Mouse (Mus musculus): ENCODE measurements around the gene Gpank1. TPM values are rescaled to one million over a fixed set of nuclear protein-coding genes. Genes with fewer than 3 reads are reported as not detected.

The Gpank1 gene
- polyA plus RNA-seq, 1 experiment from 2014 or later = 24.6 TPM

- H3K9me3 ChIP-seq (replicated peaks; ENCODE audit: control insufficient read depth, low read length) = no peaks in the 10 kb centered on the region
- no peak overlapping the region for H3K9ac ChIP-seq (replicated peaks; ENCODE audit: low read length)
- no peak for ATAC-seq (replicated peaks; ENCODE audit: insufficient number of reproducible peaks, low FRiP score, low TSS enrichment, low read depth)
- H3K4me1 ChIP-seq (ENCODE audit: control insufficient read depth, insufficient read depth, low read length) = no peaks in the 10 kb centered on the region
- no peaks in the 10 kb centered on the region for H3K36me3 ChIP-seq (replicated peaks; ENCODE audit: control insufficient read depth, insufficient read depth, low read depth, low read length)
- H3K4me3 ChIP-seq (ENCODE audit: low read depth, low read length) = no peak overlapping the region
- no peak for DNase-seq (ENCODE audit: low spot score)
- no peaks in the 10 kb centered on the region for H3K27me3 ChIP-seq (ENCODE audit: control insufficient read depth, insufficient read depth, low read length)
- H3K4me2 ChIP-seq (ENCODE audit: low read depth, low read length) = no peak overlapping the region
- WGBS = 70% methylated on average over 3 of the region's 3 CpGs
- H3K27ac ChIP-seq (replicated peaks; ENCODE audit: low read depth, low read length) = no peak overlapping the region
Observed at GRCm38 (mm10) chr17:35173329-35173728, 52.1 kb downstream of the Gpank1 start.

Other genes starting within 250 kb of the Gpank1 start
- gene Zbtb12, start 242.0 kb upstream of the Gpank1 start, polyA plus RNA-seq (2014; fragmentation: Nextera tagmentation; extraction: Ambion mirVana) = 1.6 and 2.0 TPM in 2 replicates
- gene Gm20547, start 239.4 kb upstream of the Gpank1 start, polyA plus RNA-seq (2014; fragmentation: Nextera tagmentation; extraction: Ambion mirVana) = not detected in 2 replicates
- gene C2, start 223.2 kb upstream of the Gpank1 start, polyA plus RNA-seq (2014; fragmentation: Nextera tagmentation; extraction: Ambion mirVana) = 0.81 and 1.6 TPM in 2 replicates
- gene Ehmt2, start 223.0 kb upstream of the Gpank1 start, polyA plus RNA-seq (2014; fragmentation: Nextera tagmentation; extraction: Ambion mirVana) = 59.3 and 60.6 TPM in 2 replicates
- gene Slc44a4, start 207.0 kb upstream of the Gpank1 start, polyA plus RNA-seq (2014; fragmentation: Nextera tagmentation; extraction: Ambion mirVana) = 0.08 and 0.11 TPM in 2 replicates
- 10.9 and 13.1 TPM in 2 replicates for gene Neu1, start 190.2 kb upstream of the Gpank1 start, polyA plus RNA-seq (2014; fragmentation: Nextera tagmentation; extraction: Ambion mirVana)
- gene Hspa1b, start 162.2 kb upstream of the Gpank1 start, polyA plus RNA-seq (2014; fragmentation: Nextera tagmentation; extraction: Ambion mirVana) = 0.21 and 0.49 TPM in 2 replicates
- not detected in 2 replicates for gene Gm20481, start 151.5 kb upstream of the Gpank1 start, polyA plus RNA-seq (2014; fragmentation: Nextera tagmentation; extraction: Ambion mirVana)
- gene Hspa1a, start 149.3 kb upstream of the Gpank1 start, polyA plus RNA-seq (2014; fragmentation: Nextera tagmentation; extraction: Ambion mirVana) = 1.7 and 1.8 TPM in 2 replicates
- 1.5 and 2.0 TPM in 2 replicates for gene Hspa1l, start 148.8 kb upstream of the Gpank1 start, polyA plus RNA-seq (2014; fragmentation: Nextera tagmentation; extraction: Ambion mirVana)
- gene Lsm2, start 139.6 kb upstream of the Gpank1 start, polyA plus RNA-seq (2014; fragmentation: Nextera tagmentation; extraction: Ambion mirVana) = 219 and 241 TPM in 2 replicates
- gene Vars, start 120.5 kb upstream of the Gpank1 start, polyA plus RNA-seq (2014; fragmentation: Nextera tagmentation; extraction: Ambion mirVana) = 73.9 and 85.2 TPM in 2 replicates
- 0.10 and 0.17 TPM in 2 replicates for gene Vwa7, start 104.9 kb upstream of the Gpank1 start, polyA plus RNA-seq (2014; fragmentation: Nextera tagmentation; extraction: Ambion mirVana)
- 3.5 and 7.5 TPM in 2 replicates for gene Sapcd1, start 93.4 kb upstream of the Gpank1 start, polyA plus RNA-seq (2014; fragmentation: Nextera tagmentation; extraction: Ambion mirVana)
- gene Msh5, start 74.7 kb upstream of the Gpank1 start, polyA plus RNA-seq (2014; fragmentation: Nextera tagmentation; extraction: Ambion mirVana) = 3.0 and 3.2 TPM in 2 replicates
- 73.9 and 84.2 TPM in 2 replicates for gene Clic1, start 71.5 kb upstream of the Gpank1 start, polyA plus RNA-seq (2014; fragmentation: Nextera tagmentation; extraction: Ambion mirVana)
- gene Ddah2, start 62.4 kb upstream of the Gpank1 start, polyA plus RNA-seq (2014; fragmentation: Nextera tagmentation; extraction: Ambion mirVana) = 543 and 586 TPM in 2 replicates
- 0.33 TPM in 1 of 2 replicates, not detected in the other for gene Ly6g6c, start 56.1 kb upstream of the Gpank1 start, polyA plus RNA-seq (2014; fragmentation: Nextera tagmentation; extraction: Ambion mirVana)
- gene Mpig6b, start 55.3 kb upstream of the Gpank1 start, polyA plus RNA-seq (2014; fragmentation: Nextera tagmentation; extraction: Ambion mirVana) = 0.74 and 1.2 TPM in 2 replicates
- gene Ly6g6e, start 44.6 kb upstream of the Gpank1 start, polyA plus RNA-seq (2014; fragmentation: Nextera tagmentation; extraction: Ambion mirVana) = 0.66 and 1.1 TPM in 2 replicates
- gene Ly6g6d, start 43.4 kb upstream of the Gpank1 start, polyA plus RNA-seq (2014; fragmentation: Nextera tagmentation; extraction: Ambion mirVana) = 0.92 TPM in 1 of 2 replicates, not detected in the other
- gene Ly6g6f, start 35.8 kb upstream of the Gpank1 start, polyA plus RNA-seq (2014; fragmentation: Nextera tagmentation; extraction: Ambion mirVana) = 0.36 and 0.43 TPM in 2 replicates
- gene Abhd16a, start 32.2 kb upstream of the Gpank1 start, polyA plus RNA-seq (2014; fragmentation: Nextera tagmentation; extraction: Ambion mirVana) = 38.5 and 39.8 TPM in 2 replicates
- not detected in 2 replicates for gene Ly6g5c, start 13.2 kb upstream of the Gpank1 start, polyA plus RNA-seq (2014; fragmentation: Nextera tagmentation; extraction: Ambion mirVana)
- 0.53 and 1.1 TPM in 2 replicates for gene Ly6g5b, start 6.0 kb upstream of the Gpank1 start, polyA plus RNA-seq (2014; fragmentation: Nextera tagmentation; extraction: Ambion mirVana)
- gene Csnk2b, start 598 bp downstream of the Gpank1 start, polyA plus RNA-seq (2014; fragmentation: Nextera tagmentation; extraction: Ambion mirVana) = 273 and 294 TPM in 2 replicates
- gene D17H6S53E, start 4.9 kb downstream of the Gpank1 start, polyA plus RNA-seq (2014; fragmentation: Nextera tagmentation; extraction: Ambion mirVana) = 6.9 and 7.4 TPM in 2 replicates
- gene Apom, start 10.6 kb downstream of the Gpank1 start, polyA plus RNA-seq (2014; fragmentation: Nextera tagmentation; extraction: Ambion mirVana) = 0.49 and 0.64 TPM in 2 replicates
- 87.8 and 101 TPM in 2 replicates for gene Bag6, start 13.7 kb downstream of the Gpank1 start, polyA plus RNA-seq (2014; fragmentation: Nextera tagmentation; extraction: Ambion mirVana)
- gene Prrc2a, start 43.4 kb downstream of the Gpank1 start, polyA plus RNA-seq (2014; fragmentation: Nextera tagmentation; extraction: Ambion mirVana) = 131 and 144 TPM in 2 replicates
- gene Aif1, start 54.6 kb downstream of the Gpank1 start, polyA plus RNA-seq (2014; fragmentation: Nextera tagmentation; extraction: Ambion mirVana) = 6.1 and 7.9 TPM in 2 replicates
- 3.8 and 6.1 TPM in 2 replicates for gene Lst1, start 67.0 kb downstream of the Gpank1 start, polyA plus RNA-seq (2014; fragmentation: Nextera tagmentation; extraction: Ambion mirVana)
- gene Ltb, start 73.0 kb downstream of the Gpank1 start, polyA plus RNA-seq (2014; fragmentation: Nextera tagmentation; extraction: Ambion mirVana) = 0.32 and 0.48 TPM in 2 replicates
- gene Tnf, start 80.6 kb downstream of the Gpank1 start, polyA plus RNA-seq (2014; fragmentation: Nextera tagmentation; extraction: Ambion mirVana) = not detected in 2 replicates
- not detected in 2 replicates for gene Lta, start 83.9 kb downstream of the Gpank1 start, polyA plus RNA-seq (2014; fragmentation: Nextera tagmentation; extraction: Ambion mirVana)
- gene Gm16181, start 99.4 kb downstream of the Gpank1 start, polyA plus RNA-seq (2014; fragmentation: Nextera tagmentation; extraction: Ambion mirVana) = not detected in 2 replicates
- 6.2 and 7.9 TPM in 2 replicates for gene Atp6v1g2, start 112.2 kb downstream of the Gpank1 start, polyA plus RNA-seq (2014; fragmentation: Nextera tagmentation; extraction: Ambion mirVana)
- 3.1 and 4.0 TPM in 2 replicates for gene Nfkbil1, start 114.3 kb downstream of the Gpank1 start, polyA plus RNA-seq (2014; fragmentation: Nextera tagmentation; extraction: Ambion mirVana)
- 664 and 669 TPM in 2 replicates for gene Ddx39b, start 120.3 kb downstream of the Gpank1 start, polyA plus RNA-seq (2014; fragmentation: Nextera tagmentation; extraction: Ambion mirVana)
- 18.8 and 24.0 TPM in 2 replicates for gene H2-D1, start 141.3 kb downstream of the Gpank1 start, polyA plus RNA-seq (2014; fragmentation: Nextera tagmentation; extraction: Ambion mirVana)
- 0.08 TPM in 1 of 2 replicates, not detected in the other for gene H2-Q1, start 198.9 kb downstream of the Gpank1 start, polyA plus RNA-seq (2014; fragmentation: Nextera tagmentation; extraction: Ambion mirVana)
- gene H2-Q2, start 220.8 kb downstream of the Gpank1 start, polyA plus RNA-seq (2014; fragmentation: Nextera tagmentation; extraction: Ambion mirVana) = 0.69 and 0.86 TPM in 2 replicates

All from embryonic facial prominence, embryonic 11.5 days (tissue).